Mouse (Mus musculus): ENCODE data around the gene Kcnip1. TPM values are rescaled to one million over a fixed set of nuclear protein-coding genes. Genes with fewer than 3 reads are reported as not detected.
A peak's percentile ranks its signal among the peaks of the same experiment; 100 is the strongest.

Gene Kcnip1
- polyA plus RNA-seq, 1 experiment from 2014 or later, result 0.62 TPM

DNA sequence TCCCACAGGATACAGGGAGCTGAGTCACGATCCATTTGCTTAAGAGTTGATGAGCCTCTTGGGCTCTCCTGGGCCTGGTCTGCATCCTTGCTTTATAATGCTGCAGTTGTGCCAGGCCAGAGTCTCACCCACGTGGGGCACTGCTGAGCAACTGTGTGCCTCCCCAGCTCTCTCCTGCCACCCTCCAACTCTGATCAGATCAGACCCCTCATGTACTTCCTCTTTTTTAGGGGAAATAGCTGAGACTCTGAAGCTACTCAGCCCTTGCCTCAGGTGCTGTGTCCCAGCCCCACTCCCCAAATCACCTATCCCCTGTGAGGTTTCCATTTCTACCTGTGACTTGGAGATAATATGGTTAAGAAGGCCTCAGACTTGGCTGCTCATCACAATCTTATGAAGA, 27.6 kb downstream of the Kcnip1 start:
- no peak for DNase-seq
- Histone ChIP-seq H3K9ac (no peak overlapping the region), H3K27me3 (ENCODE audit: insufficient read depth, low read length) (no peaks in the 10 kb centered on the region), H3K9me3 (ENCODE audit: low read depth, low read length) (no peaks in the 10 kb centered on the region), H3K4me1 (ENCODE audit: insufficient read depth) (peaks cover 10% of the 10 kb centered on the region; the same call in 1 of the 2 replicates), H3K36me3 (ENCODE audit: insufficient read depth) (no peaks in the 10 kb centered on the region), H3K4me2 (no peak overlapping the region), H3K4me3 (ENCODE audit: low read depth, low read length) (no peak overlapping the region), H3K27ac (ENCODE audit: low read depth) (no peak overlapping the region)
- WGBS, result 64% methylated on average over 2 of the region's 2 CpGs
- no peak for ATAC-seq (ENCODE audit: insufficient read depth)
- no peak for TF ChIP-seq CTCF (IDR thresholded peaks at IDR 0.05; ENCODE audit: low read depth)

DNA sequence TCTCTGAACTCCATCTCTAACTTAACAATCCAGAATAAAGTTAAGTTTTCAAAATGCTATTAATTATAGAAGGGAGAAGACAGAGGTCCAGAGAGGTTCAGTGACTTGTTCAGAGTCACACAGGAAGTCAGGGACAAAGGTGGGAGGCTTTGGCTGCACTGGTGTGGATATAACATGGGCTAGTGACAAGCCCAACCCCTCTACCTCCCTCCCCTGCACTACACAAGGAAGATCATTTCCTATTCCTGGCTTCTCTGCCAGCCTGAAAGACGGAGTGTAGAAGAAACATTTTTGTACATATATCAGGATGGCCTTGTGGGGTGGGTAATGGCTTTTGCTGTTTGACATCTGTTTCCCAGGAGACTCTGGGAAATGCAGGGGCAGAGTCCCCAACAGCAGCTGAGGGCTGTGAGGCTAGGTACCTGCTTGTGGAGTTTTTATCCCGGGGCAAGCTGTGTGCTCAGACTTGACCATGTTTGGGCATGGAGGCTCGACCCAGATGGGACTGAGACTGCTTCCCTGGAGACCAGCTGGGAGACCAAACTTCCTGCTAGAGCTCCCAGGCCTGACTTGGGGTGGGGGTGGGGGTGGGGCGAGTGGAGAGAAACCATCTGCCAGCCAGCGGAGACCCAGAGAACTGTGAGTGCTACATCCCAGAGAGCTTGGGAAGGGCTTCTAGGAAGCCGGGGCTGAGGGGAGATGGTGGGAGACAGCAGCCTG, 30.1 kb downstream of the Kcnip1 start, which contains the start of gene Kcnmb1:
TSS of gene Kcnmb1 (plus strand) at position 326 of the 720 bp plus-strand sequence.
- TF ChIP-seq CTCF (IDR thresholded peaks at IDR 0.05; ENCODE audit: low read depth), result no peak
- no peak within 1 kb of the TSS for H3K9ac ChIP-seq
- peak; percentile 80 for DNase-seq
- no peaks in the 10 kb centered on the region for H3K36me3 ChIP-seq (ENCODE audit: insufficient read depth)
- peak within 1 kb of the TSS; percentile 65 for H3K27ac ChIP-seq (ENCODE audit: low read depth)
- no peak within 1 kb of the TSS for H3K4me3 ChIP-seq (ENCODE audit: low read depth, low read length)
- ATAC-seq (ENCODE audit: insufficient read depth), result peak; percentile 93
- H3K4me2 ChIP-seq, result peak within 1 kb of the TSS; percentile 29; the same call in 1 of the 2 replicates
- peaks cover 10% of the 10 kb centered on the region; the same call in 1 of the 2 replicates for H3K4me1 ChIP-seq (ENCODE audit: insufficient read depth)
- no peaks in the 10 kb centered on the region for H3K27me3 ChIP-seq (ENCODE audit: insufficient read depth, low read length)
- no peaks in the 10 kb centered on the region for H3K9me3 ChIP-seq (ENCODE audit: low read depth, low read length)
- 17% methylated on average over 6 of the region's 6 CpGs for WGBS

DNA sequence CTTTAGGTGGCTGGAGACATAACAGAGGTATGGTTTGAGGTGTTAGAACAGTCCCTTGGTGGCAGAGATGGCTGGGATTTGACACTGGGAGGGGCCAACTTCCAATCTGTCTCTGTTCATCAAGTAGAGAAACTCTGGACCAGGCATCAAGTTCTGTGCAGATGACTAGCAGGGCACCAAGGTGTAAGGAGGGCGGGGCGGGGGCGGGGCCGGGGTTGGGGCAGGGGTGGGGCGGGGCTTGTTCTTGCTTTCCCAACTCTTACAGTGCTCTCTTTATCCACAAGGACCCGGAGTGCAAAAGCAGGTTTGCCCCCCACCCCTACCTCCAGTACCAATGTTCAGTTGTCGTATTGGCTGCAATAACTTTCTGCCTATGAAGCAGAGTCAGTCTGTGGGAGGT, 30.8 kb downstream of the Kcnip1 start:
- TF ChIP-seq CTCF (IDR thresholded peaks at IDR 0.05; ENCODE audit: low read depth), result no peak
- Histone ChIP-seq H3K9ac (no peak overlapping the region), H3K9me3 (ENCODE audit: low read depth, low read length) (no peaks in the 10 kb centered on the region), H3K4me1 (ENCODE audit: insufficient read depth) (peaks cover 10% of the 10 kb centered on the region; the same call in 1 of the 2 replicates), H3K27ac (ENCODE audit: low read depth) (peak overlapping the region; percentile 65), H3K27me3 (ENCODE audit: insufficient read depth, low read length) (no peaks in the 10 kb centered on the region), H3K4me3 (ENCODE audit: low read depth, low read length) (no peak overlapping the region), H3K4me2 (no peak overlapping the region), H3K36me3 (ENCODE audit: insufficient read depth) (no peaks in the 10 kb centered on the region)
- 34% methylated on average over 7 of the region's 7 CpGs for WGBS
- DNase-seq (no peak), ATAC-seq (ENCODE audit: insufficient read depth) (peak; percentile 27; the same call in 1 of the 2 replicates)

DNA sequence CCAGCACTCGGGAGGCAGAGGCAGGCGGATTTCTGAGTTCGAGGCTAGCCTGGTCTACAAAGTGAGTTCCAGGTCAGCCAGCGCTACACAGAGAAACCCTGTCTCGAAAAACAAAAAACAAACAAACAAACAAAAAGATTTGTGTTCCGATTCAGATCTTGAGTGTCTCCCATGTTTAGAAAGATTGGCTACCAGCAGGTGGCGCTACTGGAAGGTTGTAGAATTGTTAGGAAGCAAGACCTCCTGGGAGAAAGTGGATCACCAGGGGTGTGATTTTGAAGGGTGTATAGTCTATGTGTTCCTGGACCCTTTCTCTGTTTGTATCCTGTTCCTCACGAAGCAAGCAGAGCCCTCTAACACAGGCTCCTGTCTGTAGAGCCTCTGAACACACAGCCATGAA, 34.2 kb downstream of the Kcnip1 start:
- Histone ChIP-seq H3K9ac (no peak overlapping the region), H3K36me3 (ENCODE audit: insufficient read depth) (no peaks in the 10 kb centered on the region), H3K27me3 (ENCODE audit: insufficient read depth, low read length) (no peaks in the 10 kb centered on the region), H3K4me3 (ENCODE audit: low read depth, low read length) (no peak overlapping the region), H3K9me3 (ENCODE audit: low read depth, low read length) (no peaks in the 10 kb centered on the region), H3K27ac (ENCODE audit: low read depth) (no peak overlapping the region), H3K4me2 (no peak overlapping the region), H3K4me1 (ENCODE audit: insufficient read depth) (peaks cover 10% of the 10 kb centered on the region; the same call in 1 of the 2 replicates)
- ATAC-seq (ENCODE audit: insufficient read depth) (no peak), DNase-seq (peak; percentile 71)
- WGBS, result 73% methylated on average over 8 of the region's 8 CpGs
- peak; percentile 62 for TF ChIP-seq CTCF (IDR thresholded peaks at IDR 0.05; ENCODE audit: low read depth)

GRCm38 (mm10) chr11:33957595-33957994, 35.4 kb downstream of the Kcnip1 start:
- no peak for TF ChIP-seq CTCF (IDR thresholded peaks at IDR 0.05; ENCODE audit: low read depth)
- Histone ChIP-seq H3K4me1 (ENCODE audit: insufficient read depth) (peaks cover 3% of the 10 kb centered on the region; the same call in 1 of the 2 replicates), H3K27me3 (ENCODE audit: insufficient read depth, low read length) (no peaks in the 10 kb centered on the region), H3K9ac (no peak overlapping the region), H3K4me2 (no peak overlapping the region), H3K4me3 (ENCODE audit: low read depth, low read length) (no peak overlapping the region), H3K9me3 (ENCODE audit: low read depth, low read length) (no peaks in the 10 kb centered on the region), H3K36me3 (ENCODE audit: insufficient read depth) (no peaks in the 10 kb centered on the region), H3K27ac (ENCODE audit: low read depth) (no peak overlapping the region)
- no peak for ATAC-seq (ENCODE audit: insufficient read depth)
- no peak for DNase-seq
- 82% methylated on average over 6 of the region's 6 CpGs for WGBS

GRCm38 (mm10) chr11:33956623-33957022, 36.3 kb downstream of the Kcnip1 start:
- TF ChIP-seq CTCF (IDR thresholded peaks at IDR 0.05; ENCODE audit: low read depth), result no peak
- H3K4me2 ChIP-seq, result no peak overlapping the region
- no peak overlapping the region for H3K27ac ChIP-seq (ENCODE audit: low read depth)
- H3K9me3 ChIP-seq (ENCODE audit: low read depth, low read length), result no peaks in the 10 kb centered on the region
- no peaks in the 10 kb centered on the region for H3K27me3 ChIP-seq (ENCODE audit: insufficient read depth, low read length)
- no peaks in the 10 kb centered on the region for H3K4me1 ChIP-seq (ENCODE audit: insufficient read depth)
- no peaks in the 10 kb centered on the region for H3K36me3 ChIP-seq (ENCODE audit: insufficient read depth)
- ATAC-seq (ENCODE audit: insufficient read depth) (no peak), DNase-seq (no peak)
- no peak overlapping the region for H3K4me3 ChIP-seq (ENCODE audit: low read depth, low read length)
- H3K9ac ChIP-seq, result no peak overlapping the region
- WGBS, result 73% methylated on average over 5 of the region's 5 CpGs

- TF ChIP-seq CTCF (IDR thresholded peaks at IDR 0.05; ENCODE audit: low read depth), result no peak
- DNase-seq, result no peak
- 57% methylated on average over 4 of the region's 4 CpGs for WGBS
- Histone ChIP-seq H3K36me3 (ENCODE audit: insufficient read depth) (no peaks in the 10 kb centered on the region), H3K27ac (ENCODE audit: low read depth) (no peak overlapping the region), H3K4me2 (no peak overlapping the region), H3K9me3 (ENCODE audit: low read depth, low read length) (no peaks in the 10 kb centered on the region), H3K27me3 (ENCODE audit: insufficient read depth, low read length) (no peaks in the 10 kb centered on the region), H3K4me3 (ENCODE audit: low read depth, low read length) (no peak overlapping the region), H3K9ac (no peak overlapping the region), H3K4me1 (ENCODE audit: insufficient read depth) (no peaks in the 10 kb centered on the region)
- no peak for ATAC-seq (ENCODE audit: insufficient read depth)
These were observed 37.0 kb downstream of the Kcnip1 start for GRCm38 (mm10) chr11:33955982-33956381.
